Mouse (Mus musculus) kidney, postnatal 14 days (tissue): ENCODE data around the gene Smad6.

Source experiments
- DNase-seq: peaks from one replicate; pipeline ENCODE4 v3.0.0; 2022; ENCODE audit warnings: mixed read lengths

The Smad6 gene

GRCm38 (mm10) chr9:64021319-64021850, 474 bp downstream of the Smad6 start:
- DNase-seq: no peak

DNA sequence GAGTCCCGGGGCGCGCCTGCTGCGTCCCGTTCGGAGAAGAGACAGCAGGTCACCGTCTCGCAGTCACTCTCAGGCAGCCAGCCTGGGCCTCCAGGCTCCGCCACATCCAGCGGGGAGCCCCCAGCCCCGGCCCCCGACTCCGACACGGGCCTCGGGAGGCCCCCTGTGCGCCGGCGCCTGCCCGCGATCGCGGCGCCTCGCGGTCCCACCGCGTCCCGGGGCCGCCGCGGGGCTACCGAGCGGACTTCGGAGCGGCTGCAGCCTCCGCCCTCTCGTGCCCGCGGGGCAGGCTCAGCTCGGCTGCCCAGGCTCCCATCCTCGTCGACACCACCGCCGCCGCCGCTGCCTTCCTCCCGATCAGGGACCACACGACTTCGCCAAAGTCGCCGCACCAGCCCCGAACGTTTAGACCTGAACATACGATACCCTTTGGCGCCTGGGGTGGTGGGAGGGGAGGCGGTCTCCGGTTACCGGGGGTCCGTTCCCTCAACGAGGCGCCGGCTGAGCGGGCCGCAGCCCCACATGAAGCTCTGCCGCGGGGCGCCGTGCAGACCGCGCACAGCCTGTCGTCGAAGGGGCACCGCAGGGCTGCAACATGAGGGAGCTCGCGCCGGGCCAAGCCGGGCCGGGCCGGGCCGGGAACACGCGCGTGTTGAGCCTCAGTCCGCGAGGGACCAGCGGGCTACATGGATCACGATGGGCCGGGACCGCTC, 1.1 kb downstream of the Smad6 start:
- peak; percentile 53 for DNase-seq

GRCm38 (mm10) chr9:64020171-64020605, 1.7 kb downstream of the Smad6 start:
- DNase-seq: peak; percentile 49

DNA sequence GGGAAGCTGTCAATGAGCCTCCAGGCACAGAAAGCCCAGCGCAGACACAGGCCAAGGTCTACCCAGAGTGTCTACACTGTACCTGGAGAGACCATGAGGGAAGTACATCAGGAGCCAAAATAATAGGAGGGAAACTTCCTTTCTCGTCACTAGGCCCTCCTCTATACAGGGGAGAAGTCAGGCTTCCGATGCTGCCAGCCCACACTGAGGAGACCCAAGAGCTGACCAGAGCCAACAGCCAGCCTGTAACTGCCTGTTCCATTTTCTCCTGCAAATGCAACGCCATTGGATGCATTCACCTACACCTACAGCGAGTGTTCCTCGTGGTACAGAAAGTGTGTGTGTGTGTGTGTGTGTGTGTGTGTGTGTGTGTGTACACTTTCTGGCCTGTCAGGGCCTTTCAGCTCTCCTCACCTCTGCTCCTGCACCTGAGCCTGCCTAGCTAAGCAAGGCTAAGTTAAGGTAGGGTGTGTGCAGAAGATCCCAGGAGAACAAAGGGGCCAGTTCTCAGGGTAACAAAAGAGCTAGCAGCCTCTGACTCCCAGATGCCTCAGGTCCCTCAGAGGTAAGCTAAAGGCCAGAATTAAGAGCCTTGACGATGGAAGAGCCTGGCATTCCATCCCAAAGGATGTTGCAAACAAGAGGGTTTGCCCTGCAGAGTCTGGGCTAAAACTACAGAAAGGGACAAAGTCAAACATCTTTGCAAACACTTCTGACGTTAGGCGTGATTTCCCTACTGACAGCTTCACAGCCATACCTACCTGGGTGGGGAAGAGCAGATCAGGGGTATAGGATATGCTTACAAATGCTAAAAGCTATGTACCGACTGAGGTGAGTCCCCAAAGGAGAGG, 2.6 kb downstream of the Smad6 start:
- DNase-seq: no peak

GRCm38 (mm10) chr9:64017861-64018793, 3.7 kb downstream of the Smad6 start:
- DNase-seq: peak; percentile 82

DNA sequence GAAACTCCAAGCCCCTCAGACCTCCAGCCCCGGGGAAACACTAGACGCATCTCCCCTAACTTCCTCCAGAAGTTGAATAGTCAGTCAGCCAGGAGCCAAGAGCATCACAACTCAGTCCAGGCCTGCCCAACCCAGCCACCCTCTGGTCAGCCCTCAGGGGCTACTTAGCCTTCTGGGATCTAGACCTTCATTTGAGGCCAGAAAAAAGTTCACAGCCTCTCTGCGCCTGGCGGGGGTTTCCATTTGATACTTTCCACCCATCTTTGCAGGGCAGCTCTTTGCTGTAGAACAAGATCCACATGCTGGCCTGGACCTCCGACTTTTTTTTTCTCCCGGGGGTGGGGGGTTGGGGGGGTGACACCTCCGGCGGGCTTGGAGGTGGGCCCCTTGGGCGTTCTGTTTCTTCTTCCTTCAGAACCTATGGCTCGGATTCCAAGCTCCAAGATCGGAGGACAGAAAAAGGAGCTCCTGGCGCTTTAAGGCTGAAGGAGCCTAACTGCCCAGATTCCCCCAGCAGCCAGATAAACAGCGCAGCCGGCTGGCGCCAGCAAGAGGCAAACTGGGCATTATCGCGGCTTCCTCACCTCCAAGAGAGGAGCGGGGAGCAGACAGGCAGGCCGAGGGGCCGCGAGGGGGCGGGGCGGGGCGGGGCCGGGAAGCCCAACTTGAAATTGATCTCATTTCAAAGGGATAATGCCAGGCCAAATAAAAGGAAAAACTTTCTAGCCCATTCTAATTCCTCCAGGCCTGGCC, 5.0 kb downstream of the Smad6 start:
- peak; percentile 70 for DNase-seq

- DNase-seq: no peak
These were observed 5.8 kb downstream of the Smad6 start for GRCm38 (mm10) chr9:64016092-64016491.

- DNase-seq: no peak
These were observed 7.1 kb downstream of the Smad6 start for GRCm38 (mm10) chr9:64014801-64015200.

DNA sequence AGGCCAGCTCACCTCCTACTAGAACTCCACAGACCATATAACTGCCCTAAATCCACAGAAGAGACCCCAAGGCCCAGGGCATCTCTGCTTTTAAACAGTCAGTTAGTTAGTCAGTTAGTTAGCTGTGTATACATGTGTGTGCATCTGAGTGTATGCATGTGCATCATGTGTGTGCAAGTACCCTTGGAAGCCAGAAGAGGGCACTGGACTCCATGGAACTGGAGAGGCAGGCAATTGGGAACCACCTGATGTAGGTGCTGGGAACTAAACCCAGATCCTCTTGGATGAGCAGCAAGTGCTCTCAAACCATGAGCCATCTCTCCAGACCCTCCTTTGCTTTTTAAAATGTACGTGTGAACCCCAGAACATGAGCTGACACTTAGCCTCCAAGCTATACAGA, 10.5 kb downstream of the Smad6 start:
- no peak for DNase-seq

- no peak for DNase-seq
These were observed 18.9 kb downstream of the Smad6 start for GRCm38 (mm10) chr9:64002981-64003380.

DNA sequence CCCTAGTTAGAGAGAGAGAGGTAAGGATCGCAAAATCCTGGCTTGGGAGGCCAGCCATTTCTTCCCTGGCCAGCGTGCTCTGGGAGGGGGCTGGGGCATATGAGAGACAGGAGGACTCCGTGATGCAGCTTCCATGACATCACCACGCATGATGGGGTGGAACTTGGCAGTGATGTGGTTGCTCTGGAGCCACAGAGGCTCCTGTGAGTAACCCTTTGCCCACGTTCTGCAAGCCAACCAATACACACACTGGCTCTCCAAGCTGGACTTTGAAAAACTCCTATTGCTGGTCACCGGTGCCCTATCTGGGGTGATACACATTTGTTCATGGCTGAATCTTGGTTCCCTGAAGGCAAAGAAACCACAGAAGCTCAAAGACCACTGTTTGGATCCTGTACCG, 20.8 kb downstream of the Smad6 start:
- DNase-seq: no peak

- no peak for DNase-seq
These were observed 21.8 kb downstream of the Smad6 start for GRCm38 (mm10) chr9:64000085-64000484.

DNA sequence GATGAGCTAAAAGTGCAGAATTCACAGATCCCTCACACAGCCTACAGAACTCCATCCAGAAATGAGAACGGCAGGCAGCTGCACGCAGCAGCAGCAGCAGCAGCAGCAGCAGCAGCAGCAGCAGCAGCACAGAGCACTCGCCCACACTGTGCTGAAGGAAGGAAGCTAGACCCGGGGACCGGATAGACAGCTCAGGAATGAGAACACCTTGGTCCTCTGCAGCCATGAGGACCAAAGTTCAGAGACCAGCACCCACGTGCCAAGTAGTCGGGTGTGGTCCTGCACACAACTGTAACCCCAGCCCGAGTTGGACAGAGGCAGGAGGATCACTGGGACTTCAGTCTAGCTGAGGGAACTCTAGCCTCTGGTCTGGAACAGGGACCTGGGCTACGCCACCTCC, 22.7 kb downstream of the Smad6 start:
- DNase-seq: no peak

- no peak for DNase-seq
These were observed 23.8 kb downstream of the Smad6 start for GRCm38 (mm10) chr9:63998026-63998425.

DNA sequence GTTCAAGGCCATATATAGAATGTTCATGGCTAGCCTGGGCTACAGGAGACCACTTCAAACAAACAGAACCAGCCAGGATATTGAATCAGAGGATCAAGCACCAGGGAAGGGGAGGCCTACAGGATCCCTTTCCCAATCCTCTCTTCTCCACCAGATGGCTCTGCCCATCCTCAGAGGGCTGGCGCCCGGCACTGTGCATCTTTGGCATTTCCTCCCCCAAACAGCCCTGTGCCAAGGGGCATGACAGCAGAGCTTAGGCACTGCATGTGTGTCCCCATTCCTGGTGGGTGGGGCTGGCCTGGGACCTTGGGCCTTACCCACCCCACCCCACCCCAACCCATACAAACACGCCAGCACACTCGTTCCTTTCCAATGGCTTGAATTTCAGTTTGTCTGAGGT, 24.4 kb downstream of the Smad6 start:
- DNase-seq: no peak

DNA sequence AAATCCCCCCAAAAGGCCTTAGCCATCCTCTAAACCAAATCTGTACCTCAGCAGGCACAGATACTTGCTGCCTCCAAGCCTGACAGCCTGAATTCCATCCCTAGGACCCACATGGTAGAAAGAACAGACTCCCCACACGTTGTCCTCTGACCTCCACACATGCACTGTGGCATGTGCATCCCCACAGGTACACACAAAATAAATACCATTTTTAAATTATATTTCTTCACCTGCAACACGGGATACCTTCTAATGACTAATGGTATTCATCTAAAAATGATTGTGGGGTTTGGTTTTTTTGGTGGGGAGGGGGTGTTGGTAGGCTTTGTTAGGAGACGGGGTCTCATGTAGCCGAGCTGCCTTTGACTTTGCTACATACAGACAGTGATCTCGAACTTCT, 28.6 kb downstream of the Smad6 start:
- DNase-seq: no peak

DNA sequence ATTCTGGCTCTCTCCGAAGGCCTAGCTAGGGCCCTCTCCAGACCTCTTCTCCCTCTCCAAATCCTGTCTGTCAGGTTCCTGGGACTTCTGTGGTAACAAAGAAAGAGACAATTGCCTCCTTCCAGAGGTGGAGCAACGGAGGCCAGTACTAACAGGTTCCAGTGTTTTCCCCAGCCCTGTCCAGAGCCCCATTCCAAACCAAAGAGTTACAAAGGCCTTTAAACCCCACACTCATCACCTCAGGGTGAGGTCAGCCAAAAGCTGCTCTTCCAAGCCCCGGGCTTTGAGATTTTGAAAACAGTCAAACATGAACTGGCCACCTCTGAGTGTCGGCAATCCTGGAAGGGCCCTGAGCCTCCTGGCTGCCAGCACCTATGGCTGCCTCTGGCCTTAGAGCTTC, 29.1 kb downstream of the Smad6 start:
- no peak for DNase-seq

GRCm38 (mm10) chr9:63991193-63991592, 30.7 kb downstream of the Smad6 start:
- no peak for DNase-seq

DNA sequence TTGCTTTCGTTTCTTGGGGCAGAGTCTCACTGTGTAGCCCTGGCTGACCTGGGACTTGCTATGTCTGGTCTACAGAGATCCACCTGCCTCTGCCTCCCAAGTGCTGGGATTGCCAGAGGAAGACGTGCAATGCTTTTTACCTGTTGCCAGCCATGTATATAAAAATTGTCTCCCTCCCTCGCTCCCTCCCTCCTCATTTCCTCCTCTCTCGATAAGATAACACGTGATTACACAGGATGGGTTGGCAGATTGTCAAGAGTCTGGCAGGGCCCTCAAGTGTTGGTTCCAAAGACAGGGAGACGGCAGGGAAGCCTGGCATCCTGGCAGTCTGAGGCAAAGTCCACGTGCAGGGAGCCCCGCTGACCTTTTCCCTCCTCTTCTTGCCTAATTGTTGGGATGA, 32.2 kb downstream of the Smad6 start:
- DNase-seq: peak; percentile 47

- DNase-seq: no peak
These were observed 32.6 kb downstream of the Smad6 start for GRCm38 (mm10) chr9:63989214-63989613.

DNA sequence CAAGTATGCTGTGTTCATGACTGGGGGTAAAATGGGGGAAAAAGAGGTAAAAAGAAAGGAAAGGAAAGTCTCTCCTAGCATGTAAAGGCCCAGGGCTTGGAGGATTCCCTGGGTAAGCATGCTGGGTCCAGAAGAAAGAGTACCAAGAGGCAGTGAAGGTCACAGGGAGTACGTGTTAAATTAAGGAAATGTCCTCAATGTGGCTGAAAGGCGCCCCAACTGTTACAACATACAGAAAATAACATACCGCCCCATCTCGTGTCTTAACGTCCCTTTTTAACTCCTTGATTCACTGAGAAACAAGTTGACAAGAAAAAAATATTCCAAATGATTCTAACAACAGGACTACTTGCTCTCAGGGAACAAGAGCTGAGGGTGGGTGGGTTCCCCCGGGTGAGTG, 36.7 kb downstream of the Smad6 start:
- no peak for DNase-seq
